14 mouse cellular contexts compared by ENCODE assay signal in genomic region chr11:74826702-74827101, GRCm38 (mm10). TPM values are rescaled to one million over a fixed set of nuclear protein-coding genes. Genes with fewer than 3 reads are reported as not detected.
DNase-seq lines count a peak whose midpoint lies in the region; ATAC-seq and TF ChIP-seq lines count a peak whose summit lies in the region.
"Had no signal": no experiment of that assay in that cellular context is flagged by ENCODE, and none has a peak within 500 bp of the region (broad histone marks: within the 10 kb centered on the region; RNA-seq: fewer than 3 reads in every experiment).

No protein-coding gene starts in this region.

- H3K27me3 ChIP-seq in kidney, embryonic 14.5 days (ENCODE audit: control insufficient read depth, insufficient read depth, low read length): no peaks in the 10 kb centered on the region
- H3K27me3 ChIP-seq in kidney, embryonic 16.5 days (ENCODE audit: insufficient read depth, low read length): no peaks in the 10 kb centered on the region
- H3K27me3 ChIP-seq in stomach, postnatal 0 days (ENCODE audit: control insufficient read depth, insufficient read depth, low read length): no peaks in the 10 kb centered on the region
- H3K27me3 ChIP-seq in hindbrain, embryonic 12.5 days: no peaks in the 10 kb centered on the region
- H3K27me3 ChIP-seq: neural tube, embryonic 13.5 days; stomach, embryonic 15.5 days had no signal

- TF ChIP-seq EP300 in stomach, postnatal 0 days (optimal IDR thresholded peaks at IDR 0.05): no peak

- no peaks in the 10 kb centered on the region for H3K9me3 ChIP-seq in kidney, embryonic 14.5 days (ENCODE audit: control insufficient read depth, low read length)
- H3K9me3 ChIP-seq in kidney, embryonic 16.5 days (ENCODE audit: low read length): no peaks in the 10 kb centered on the region
- H3K9me3 ChIP-seq in stomach, postnatal 0 days (ENCODE audit: control insufficient read depth, low read length): no peaks in the 10 kb centered on the region
- no peaks in the 10 kb centered on the region for H3K9me3 ChIP-seq in hindbrain, embryonic 12.5 days (replicated peaks)
- H3K9me3 ChIP-seq: limb, embryonic 13.5 days; neural tube, embryonic 13.5 days; stomach, embryonic 15.5 days had no signal

- H3K4me2 ChIP-seq in kidney, embryonic 14.5 days (replicated peaks; ENCODE audit: low read depth, low read length): no peak overlapping the region
- H3K4me2 ChIP-seq in kidney, embryonic 16.5 days (replicated peaks; ENCODE audit: low read depth, low read length): no peak overlapping the region
- H3K4me2 ChIP-seq in stomach, postnatal 0 days (replicated peaks; ENCODE audit: low read depth): no peak overlapping the region
- H3K4me2 ChIP-seq in hindbrain, embryonic 12.5 days (replicated peaks): no peak overlapping the region
- H3K4me2 ChIP-seq: limb, embryonic 13.5 days; neural tube, embryonic 13.5 days; stomach, embryonic 15.5 days had no signal

- ATAC-seq in kidney, embryonic 14.5 days (ENCODE audit: low FRiP score, low TSS enrichment): no peak
- ATAC-seq in kidney, embryonic 16.5 days (ENCODE audit: low FRiP score, low TSS enrichment): no peak
- ATAC-seq in stomach, postnatal 0 days (ENCODE audit: low FRiP score, low TSS enrichment): no peak
- ATAC-seq in hindbrain, embryonic 12.5 days (ENCODE audit: low FRiP score): no peak
- ATAC-seq: hindbrain, embryonic 16.5 days had no signal

- WGBS in kidney, embryonic 14.5 days: 76% methylated on average over 5 of the region's 5 CpGs
- 71% methylated on average over 5 of the region's 5 CpGs for WGBS in kidney, embryonic 16.5 days
- WGBS in stomach, postnatal 0 days: 74% methylated on average over 5 of the region's 5 CpGs
- WGBS in hindbrain, embryonic 12.5 days: 87% methylated on average over 5 of the region's 5 CpGs

- no peak for TF ChIP-seq CTCF in stomach, postnatal 0 days (IDR thresholded peaks at IDR 0.05; ENCODE audit: low read depth)

- H3K4me1 ChIP-seq in kidney, embryonic 14.5 days (ENCODE audit: control insufficient read depth, insufficient read depth, low read length): peaks cover 17% of the 10 kb centered on the region
- H3K4me1 ChIP-seq in brown adipose tissue, adult 24 weeks (ENCODE audit: control insufficient read depth, insufficient read depth, insufficient read length, low read length): peaks cover 3% of the 10 kb centered on the region; the same call in 1 of the 2 replicates
- H3K4me1 ChIP-seq in kidney, embryonic 16.5 days (ENCODE audit: insufficient read depth, low read length): peaks cover 20% of the 10 kb centered on the region
- no peaks in the 10 kb centered on the region for H3K4me1 ChIP-seq in stomach, postnatal 0 days (replicated peaks; ENCODE audit: control insufficient read depth, insufficient read depth)
- peaks cover 16% of the 10 kb centered on the region for H3K4me1 ChIP-seq in hindbrain, embryonic 12.5 days

- H3K4me3 ChIP-seq in kidney, embryonic 14.5 days (ENCODE audit: low read length): no peak overlapping the region
- H3K4me3 ChIP-seq in brown adipose tissue, adult 24 weeks (ENCODE audit: insufficient read depth, low read depth, low read length): no peak overlapping the region
- no peak overlapping the region for H3K4me3 ChIP-seq in kidney, embryonic 16.5 days (ENCODE audit: low read length)
- H3K4me3 ChIP-seq in stomach, postnatal 0 days (ENCODE audit: low read depth, low read length): no peak overlapping the region
- no peak overlapping the region for H3K4me3 ChIP-seq in hindbrain, embryonic 12.5 days
- H3K4me3 ChIP-seq: limb, embryonic 13.5 days; neural tube, embryonic 13.5 days; stomach, embryonic 15.5 days had no signal

- H3K36me3 ChIP-seq in kidney, embryonic 14.5 days (ENCODE audit: control insufficient read depth, insufficient read depth, low read length): 0 out of 2 replicates have a peak, but pooled peaks cover 4% of the 10 kb centered on the region
- H3K36me3 ChIP-seq in kidney, embryonic 16.5 days (ENCODE audit: insufficient read depth, low read length): peaks cover 4% of the 10 kb centered on the region; the same call in 1 of the 2 replicates
- no peaks in the 10 kb centered on the region for H3K36me3 ChIP-seq in stomach, postnatal 0 days (ENCODE audit: control insufficient read depth, insufficient read depth, low read length)
- no peaks in the 10 kb centered on the region for H3K36me3 ChIP-seq in hindbrain, embryonic 12.5 days
- H3K36me3 ChIP-seq: neural tube, embryonic 13.5 days; stomach, embryonic 15.5 days had no signal

- no peak overlapping the region for H3K9ac ChIP-seq in kidney, embryonic 14.5 days (ENCODE audit: low read depth, low read length)
- H3K9ac ChIP-seq in kidney, embryonic 16.5 days (replicated peaks; ENCODE audit: low read length): no peak overlapping the region
- H3K9ac ChIP-seq in stomach, postnatal 0 days (ENCODE audit: low read length): no peak overlapping the region
- H3K9ac ChIP-seq in hindbrain, embryonic 12.5 days: no peak overlapping the region
- H3K9ac ChIP-seq: limb, embryonic 13.5 days; neural tube, embryonic 13.5 days; stomach, embryonic 15.5 days had no signal

- peak; percentile 38 to 73 for DNase-seq in kidney, adult 8-10 months
- DNase-seq in stomach, postnatal 0 days (ENCODE audit: low spot score): peak; percentile 20
- no peak for DNase-seq in right cerebral cortex, postnatal 25 days
- DNase-seq: cerebellum, postnatal 36 days; gastrocnemius, postnatal 10 days; thymus, postnatal 25 days had no signal

- no peak overlapping the region for H3K27ac ChIP-seq in kidney, embryonic 14.5 days (ENCODE audit: low read depth, low read length)
- 0 out of 2 replicates have a peak overlapping the region, but pooled peaks have one; percentile 3 for H3K27ac ChIP-seq in brown adipose tissue, adult 24 weeks (replicated peaks; ENCODE audit: low read depth, low read length)
- H3K27ac ChIP-seq in kidney, embryonic 16.5 days (ENCODE audit: low read length): 0 out of 2 replicates have a peak overlapping the region, but pooled peaks have one; percentile 27
- H3K27ac ChIP-seq in stomach, postnatal 0 days (replicated peaks): peak overlapping the region; percentile 35
- no peak overlapping the region for H3K27ac ChIP-seq in hindbrain, embryonic 12.5 days
- H3K27ac ChIP-seq: limb, embryonic 13.5 days; neural tube, embryonic 13.5 days had no signal

RNA-seq across cellular contexts. Expression of gene Mnt, which starts 4.0 kb away (rescaled TPM):
- 4.9 and 6.6 TPM in 2 replicates for polyA plus RNA-seq in kidney, embryonic 14.5 days (2014; fragmentation: Nextera tagmentation; extraction: Ambion mirVana)
- polyA plus RNA-seq in brown adipose tissue, adult 24 weeks (2012; ENCODE audit: insufficient read depth, insufficient read length, missing spikeins): 5.6 and 6.2 TPM in 2 replicates
- 4.7 and 4.8 TPM in 2 replicates for polyA plus RNA-seq in kidney, embryonic 16.5 days (2015; fragmentation: Nextera tagmentation; extraction: Ambion mirVana)
- polyA plus RNA-seq in stomach, postnatal 0 days (2015; fragmentation: Nextera tagmentation; extraction: Ambion mirVana): 2.5 and 2.6 TPM in 2 replicates
- polyA plus RNA-seq in hindbrain, embryonic 12.5 days (2016; fragmentation: Nextera tagmentation; extraction: Ambion mirVana): 8.3 and 8.4 TPM in 2 replicates

RNA-seq across cellular contexts. Expression of gene Mettl16, which starts 56.1 kb away (rescaled TPM):
- 34.6 and 42.0 TPM in 2 replicates for polyA plus RNA-seq in kidney, embryonic 14.5 days (2014; fragmentation: Nextera tagmentation; extraction: Ambion mirVana)
- 11.1 and 12.7 TPM in 2 replicates for polyA plus RNA-seq in brown adipose tissue, adult 24 weeks (2012; ENCODE audit: insufficient read depth, insufficient read length, missing spikeins)
- 53.3 and 59.4 TPM in 2 replicates for polyA plus RNA-seq in kidney, embryonic 16.5 days (2015; fragmentation: Nextera tagmentation; extraction: Ambion mirVana)
- polyA plus RNA-seq in stomach, postnatal 0 days (2015; fragmentation: Nextera tagmentation; extraction: Ambion mirVana): 13.4 and 13.9 TPM in 2 replicates
- 57.5 and 58.5 TPM in 2 replicates for polyA plus RNA-seq in hindbrain, embryonic 12.5 days (2016; fragmentation: Nextera tagmentation; extraction: Ambion mirVana)

Comparison
In these comparisons a context has a peak if more than half of its experiments do, and no peak if none do; other contexts are left out.
1. H3K27ac ChIP-seq: peak in brown adipose tissue, adult 24 weeks (single experiment), kidney, embryonic 16.5 days (single experiment) and stomach, postnatal 0 days (single experiment); none in kidney, embryonic 14.5 days (single experiment) and hindbrain, embryonic 12.5 days (single experiment).